Mouse (Mus musculus): Measurements from ENCODE around the gene Tsc2. TPM values are rescaled to one million over a fixed set of nuclear protein-coding genes. Genes with fewer than 3 reads are reported as not detected.

Tsc2 gene
- polyA plus RNA-seq, 1 experiment: 45.3 TPM

DNA sequence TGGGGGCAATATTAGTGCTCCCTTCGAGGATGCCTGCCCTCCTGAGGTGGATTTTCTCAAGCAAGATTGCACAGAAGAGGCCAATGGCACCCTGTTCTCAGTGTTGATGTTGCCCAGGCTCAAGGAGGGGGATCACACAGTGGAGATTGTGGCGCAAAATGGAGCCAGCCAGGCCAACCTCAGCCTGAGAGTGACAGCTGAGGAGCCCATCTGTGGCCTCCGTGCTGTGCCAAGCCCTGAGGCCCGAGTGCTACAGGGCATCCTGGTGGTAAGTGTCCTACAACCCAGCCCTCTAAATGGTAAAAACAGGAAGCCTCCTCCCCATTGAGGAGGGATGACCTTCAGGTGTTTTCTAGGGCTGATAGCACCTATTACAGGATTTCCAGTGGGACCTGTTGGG is 62.6 kb downstream of the Tsc2 start:
- no peak for TF ChIP-seq GATA1 (IDR thresholded peaks at IDR 0.05; ENCODE audit: low read length)

DNA sequence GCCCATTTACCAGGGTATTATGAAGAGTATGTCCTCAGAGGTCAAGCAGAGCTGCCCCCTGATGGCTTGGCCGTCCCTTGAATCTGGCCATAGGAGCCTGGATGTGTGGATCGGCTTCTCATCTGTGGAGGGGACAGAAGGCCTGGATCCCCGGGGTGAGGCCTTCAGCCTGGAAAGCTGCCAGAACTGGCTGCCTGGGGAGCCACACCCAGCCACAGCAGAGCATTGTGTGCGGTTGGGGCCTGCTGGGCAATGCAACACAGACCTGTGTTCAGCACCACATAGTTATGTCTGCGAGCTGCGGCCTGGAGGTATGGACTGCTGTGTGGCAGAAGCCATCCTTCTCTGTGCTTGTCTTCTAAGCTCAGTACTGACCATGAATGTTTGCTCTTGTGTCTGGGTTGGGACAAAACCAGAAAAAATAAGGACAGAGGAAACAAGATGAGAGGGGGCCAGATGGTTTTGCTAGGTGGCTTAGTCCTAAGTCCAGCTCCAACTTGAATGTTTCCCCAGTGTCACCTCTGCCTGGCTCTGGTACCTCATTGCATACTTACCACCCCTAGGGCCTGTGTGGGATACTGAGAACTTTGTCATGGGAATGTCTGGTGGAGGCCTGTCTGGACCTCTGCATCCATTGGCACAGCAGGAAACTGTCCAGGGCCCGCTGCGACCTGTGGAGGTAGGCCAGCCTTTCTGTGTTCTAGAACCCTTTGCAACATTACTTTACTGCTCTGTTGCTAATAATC is 65.2 kb downstream of the Tsc2 start:
- TF ChIP-seq GATA1 (IDR thresholded peaks at IDR 0.05; ENCODE audit: low read length): no peak

DNA sequence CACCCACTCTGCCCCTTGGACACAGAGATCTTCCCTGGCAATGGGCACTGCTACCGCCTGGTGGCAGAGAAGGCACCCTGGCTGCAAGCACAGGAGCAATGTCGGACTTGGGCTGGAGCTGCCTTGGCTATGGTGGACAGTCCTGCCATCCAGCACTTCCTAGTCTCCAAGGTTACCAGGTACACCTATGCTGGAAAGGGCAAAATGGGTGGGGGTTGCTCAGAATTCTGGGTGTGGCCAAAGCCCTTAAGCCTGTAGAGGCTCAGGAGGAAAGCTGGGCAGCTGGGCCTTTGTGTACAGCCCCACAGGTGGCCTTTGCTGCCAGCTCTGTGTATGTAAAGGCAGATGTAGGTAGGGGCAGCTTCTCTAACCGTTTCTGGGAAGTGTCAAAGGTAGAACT is 66.6 kb downstream of the Tsc2 start:
- TF ChIP-seq GATA1 (IDR thresholded peaks at IDR 0.05; ENCODE audit: low read length): no peak

DNA sequence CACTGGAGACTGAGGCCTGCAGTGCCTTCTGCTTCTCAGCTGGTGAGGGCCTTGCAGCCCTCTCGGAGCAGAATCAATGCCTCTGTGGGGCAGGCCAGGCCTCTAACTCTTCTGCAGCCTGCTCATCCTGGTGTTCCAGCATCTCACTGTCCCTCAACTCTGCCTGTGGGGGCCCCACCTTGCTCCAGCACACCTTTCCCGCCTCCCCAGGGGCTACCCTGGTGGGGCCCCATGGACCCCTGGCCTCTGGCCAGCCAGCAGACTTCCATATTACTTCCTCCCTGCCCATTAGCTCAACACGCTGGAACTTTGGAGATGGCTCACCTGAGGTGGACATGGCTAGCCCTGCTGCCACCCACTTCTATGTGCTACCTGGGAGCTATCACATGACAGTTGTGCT is 67.3 kb downstream of the Tsc2 start:
- no peak for TF ChIP-seq GATA1 (IDR thresholded peaks at IDR 0.05; ENCODE audit: low read length)

DNA sequence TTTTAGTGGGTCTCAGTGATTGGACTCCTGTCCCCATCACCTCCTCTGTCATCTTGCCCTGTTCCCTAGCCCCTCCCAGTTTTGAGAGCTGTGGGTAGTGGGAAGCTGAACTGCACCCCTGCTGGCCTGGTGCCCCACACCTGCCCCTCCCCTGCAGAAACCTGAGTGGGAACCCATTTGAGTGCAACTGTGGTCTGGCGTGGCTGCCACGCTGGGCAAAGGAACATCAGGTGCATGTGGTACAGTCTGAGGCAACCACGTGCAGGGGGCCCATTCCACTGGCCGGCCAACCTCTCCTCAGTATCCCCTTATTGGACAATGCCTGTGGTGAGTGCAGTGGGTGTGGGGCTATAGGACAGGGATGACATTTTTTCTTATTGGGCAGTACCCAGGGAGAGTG is 68.0 kb downstream of the Tsc2 start:
- TF ChIP-seq GATA1 (IDR thresholded peaks at IDR 0.05; ENCODE audit: low read length): no peak

DNA sequence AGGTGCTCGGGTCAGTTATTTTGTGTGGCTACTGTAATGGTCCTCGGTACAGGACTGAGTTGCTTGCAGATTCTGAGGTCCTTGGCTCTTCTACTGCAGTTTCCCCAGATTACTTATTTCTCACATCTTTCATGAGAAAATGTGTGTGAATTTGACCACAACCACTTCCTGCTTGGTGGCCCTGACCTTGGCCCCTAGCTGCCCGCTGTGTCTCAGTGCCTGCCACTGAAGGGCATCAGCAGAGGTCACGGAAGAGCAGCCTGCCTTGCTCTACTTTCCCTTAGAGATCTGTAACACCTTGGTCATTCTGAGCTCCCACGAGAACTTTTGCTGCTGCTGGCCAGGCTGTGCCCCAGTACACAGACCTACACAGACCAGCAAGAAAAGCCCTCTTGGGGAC is 68.8 kb downstream of the Tsc2 start:
- no peak for TF ChIP-seq GATA1 (IDR thresholded peaks at IDR 0.05; ENCODE audit: low read length)

DNA sequence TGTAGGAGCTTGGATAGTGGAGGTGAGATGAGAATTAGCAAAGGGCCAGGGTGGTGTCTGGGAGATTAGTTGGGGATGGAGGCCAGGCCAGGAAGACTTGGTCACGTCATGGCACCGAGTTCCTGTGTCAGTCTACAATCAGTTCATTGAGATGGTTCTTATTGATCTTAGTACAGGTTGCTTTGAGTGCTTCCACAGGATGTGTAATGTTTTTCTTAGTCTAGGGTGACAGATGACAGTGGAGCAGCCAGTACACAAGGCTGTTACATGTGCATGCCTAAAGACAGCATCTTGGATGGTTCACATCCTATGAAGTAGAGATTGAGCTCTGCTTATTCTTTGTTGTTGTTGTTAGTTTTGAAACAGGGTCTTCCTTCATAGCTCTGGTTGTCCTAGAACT is 70.8 kb downstream of the Tsc2 start:
- no peak for TF ChIP-seq GATA1 (IDR thresholded peaks at IDR 0.05; ENCODE audit: low read length)

DNA sequence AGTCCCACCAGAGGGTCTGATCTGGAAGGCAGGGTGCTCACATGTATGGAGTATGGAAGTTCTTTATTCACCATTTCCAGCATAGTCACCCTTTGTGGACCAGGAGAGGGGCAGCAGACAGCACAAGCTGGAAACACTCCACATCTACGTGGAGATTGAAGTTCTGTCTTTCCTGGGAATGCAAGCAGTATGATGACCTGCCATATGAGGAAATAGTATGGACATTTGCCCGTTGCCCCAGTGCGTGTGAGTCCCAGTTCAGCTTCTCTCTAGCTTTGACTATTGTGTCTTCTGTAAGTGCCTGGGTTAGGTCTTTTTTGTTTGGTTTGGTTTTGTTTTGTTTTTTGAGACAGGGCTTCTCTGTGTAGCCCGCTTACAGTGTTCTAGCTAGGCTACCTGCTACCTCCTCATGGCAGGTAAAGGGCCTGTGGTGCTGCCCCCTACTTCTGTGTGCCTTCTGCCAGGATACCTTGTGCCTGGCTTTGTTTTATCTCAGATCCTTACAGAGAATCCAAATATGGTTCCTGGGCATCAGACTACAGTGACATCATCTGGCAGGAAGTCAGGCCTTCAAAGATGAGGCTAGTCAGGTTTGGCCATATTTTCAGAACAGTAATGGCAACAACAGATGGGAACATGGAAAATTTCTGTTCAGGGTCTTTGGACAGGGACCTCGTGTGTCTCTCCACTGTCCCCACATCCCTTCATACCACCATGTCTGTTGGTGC is 72.0 kb downstream of the Tsc2 start:
- no peak for TF ChIP-seq GATA1 (IDR thresholded peaks at IDR 0.05; ENCODE audit: low read length)

DNA sequence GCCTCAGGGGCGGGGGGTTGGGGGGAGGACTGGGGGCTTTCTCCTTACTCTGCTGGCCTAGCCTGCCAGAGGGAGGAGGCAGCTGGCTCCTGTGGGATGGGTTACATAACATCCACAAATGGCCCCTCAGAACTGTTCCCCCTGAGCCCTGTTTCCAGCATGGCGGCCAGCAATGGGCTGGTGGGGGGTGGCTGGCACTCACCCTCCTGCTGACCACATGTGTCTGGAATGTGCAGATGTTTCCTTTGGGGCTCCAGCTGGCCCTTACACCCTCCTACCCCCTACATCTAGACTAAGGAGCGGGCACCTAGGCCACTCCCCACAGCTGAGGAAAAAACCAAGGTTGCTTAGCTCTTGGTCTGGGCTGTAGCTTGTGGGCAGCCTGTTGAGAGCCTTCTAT is 73.3 kb downstream of the Tsc2 start:
- TF ChIP-seq GATA1 (IDR thresholded peaks at IDR 0.05; ENCODE audit: low read length): no peak

DNA sequence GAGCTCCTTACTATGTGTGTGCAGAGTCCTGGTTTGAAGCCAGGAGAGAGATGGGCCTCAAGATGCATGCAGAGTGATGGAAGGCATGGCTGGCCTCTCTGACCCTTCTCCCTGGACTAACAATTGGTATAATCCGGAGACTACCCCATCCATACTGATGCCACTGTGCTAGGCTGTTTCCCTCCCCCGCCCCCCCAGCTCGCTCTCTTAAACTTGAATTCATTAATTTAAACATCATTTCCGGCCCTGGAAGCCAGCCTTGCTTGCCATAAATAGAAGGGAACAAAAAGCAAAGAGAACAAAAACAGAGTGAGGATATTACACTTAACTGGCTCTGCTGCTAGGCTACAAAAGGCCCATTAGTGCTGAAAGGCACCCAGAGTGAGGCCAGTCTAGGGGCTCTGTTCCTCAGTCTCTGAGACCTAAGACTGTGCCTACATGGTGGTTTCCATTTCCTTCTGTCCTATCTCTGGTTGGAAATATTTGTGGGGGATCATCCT is 73.8 kb downstream of the Tsc2 start:
- no peak for TF ChIP-seq GATA1 (IDR thresholded peaks at IDR 0.05; ENCODE audit: low read length)

DNA sequence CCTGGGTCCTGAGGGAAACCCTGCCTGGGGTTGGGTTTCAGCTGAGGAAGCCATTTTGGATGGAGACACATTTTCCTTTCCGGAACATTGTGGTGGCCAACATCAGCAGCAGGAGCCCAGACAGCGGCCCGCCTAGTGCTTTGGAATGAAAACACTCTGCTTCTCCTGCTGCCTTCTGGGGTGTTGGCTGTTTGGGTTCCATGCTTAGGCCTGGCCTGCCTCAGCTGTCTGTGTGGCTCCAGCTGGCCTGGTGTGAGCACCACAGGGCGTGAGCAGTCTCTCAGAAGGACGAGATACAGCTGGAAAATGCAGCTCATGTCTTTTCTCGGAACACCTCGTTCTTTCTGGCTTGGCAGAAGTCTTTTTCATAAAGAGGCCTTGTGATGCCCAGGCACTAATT is 75.3 kb downstream of the Tsc2 start:
- TF ChIP-seq GATA1 (IDR thresholded peaks at IDR 0.05; ENCODE audit: low read length): no peak

DNA sequence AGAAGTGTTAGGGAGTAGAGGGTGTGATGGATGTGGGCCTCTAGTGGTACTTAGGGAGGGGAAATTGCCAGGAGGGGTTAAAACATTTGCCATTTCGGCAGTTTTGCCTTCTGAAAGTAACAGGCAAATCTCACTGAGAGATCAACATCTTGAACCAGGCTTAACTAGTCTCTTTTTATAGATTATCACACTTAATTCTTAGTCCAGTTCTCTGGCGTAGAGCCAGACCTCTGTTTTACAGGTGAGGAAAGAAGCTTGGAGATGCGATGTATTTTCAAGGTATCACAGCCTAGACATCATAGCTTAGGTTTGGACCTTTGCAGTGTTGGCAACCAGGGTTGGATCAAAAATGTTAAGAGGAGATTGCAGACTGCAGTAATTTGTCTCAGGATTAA is 81.4 kb downstream of the Tsc2 start:
- TF ChIP-seq GATA1 (IDR thresholded peaks at IDR 0.05; ENCODE audit: low read length): no peak

DNA sequence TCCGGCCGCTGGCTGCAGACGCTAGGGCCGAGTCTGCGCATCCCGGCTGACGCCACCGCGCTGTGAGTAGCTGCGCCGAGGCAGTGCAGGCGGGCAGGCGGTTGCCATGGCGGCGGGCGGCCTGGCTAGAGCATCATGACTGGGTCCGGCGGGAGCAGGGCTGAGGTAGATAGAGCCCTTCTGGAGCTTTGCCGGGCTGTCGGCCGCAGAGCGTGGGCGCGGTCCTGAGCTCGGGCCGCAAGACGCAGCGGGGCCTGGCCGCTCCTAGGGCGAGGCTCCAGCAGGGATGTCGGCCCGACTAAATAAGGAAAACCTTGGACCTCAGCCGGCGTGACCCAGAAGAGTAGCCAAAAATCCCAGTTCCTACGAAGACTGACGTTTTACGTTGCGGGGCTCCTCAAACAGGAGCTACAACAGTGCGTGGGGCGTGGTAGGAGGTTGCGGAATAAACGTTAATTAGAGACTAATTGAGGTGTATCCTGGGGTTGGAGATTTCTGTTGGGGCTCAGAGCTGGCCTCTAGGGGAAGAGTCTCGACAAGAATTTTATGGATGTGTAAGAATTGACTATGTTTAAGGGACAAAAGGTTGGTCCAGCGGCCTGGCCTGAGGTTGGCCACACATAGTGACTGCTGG is 81.9 kb downstream of the Tsc2 start:
- TF ChIP-seq GATA1 (IDR thresholded peaks at IDR 0.05; ENCODE audit: low read length): no peak

DNA sequence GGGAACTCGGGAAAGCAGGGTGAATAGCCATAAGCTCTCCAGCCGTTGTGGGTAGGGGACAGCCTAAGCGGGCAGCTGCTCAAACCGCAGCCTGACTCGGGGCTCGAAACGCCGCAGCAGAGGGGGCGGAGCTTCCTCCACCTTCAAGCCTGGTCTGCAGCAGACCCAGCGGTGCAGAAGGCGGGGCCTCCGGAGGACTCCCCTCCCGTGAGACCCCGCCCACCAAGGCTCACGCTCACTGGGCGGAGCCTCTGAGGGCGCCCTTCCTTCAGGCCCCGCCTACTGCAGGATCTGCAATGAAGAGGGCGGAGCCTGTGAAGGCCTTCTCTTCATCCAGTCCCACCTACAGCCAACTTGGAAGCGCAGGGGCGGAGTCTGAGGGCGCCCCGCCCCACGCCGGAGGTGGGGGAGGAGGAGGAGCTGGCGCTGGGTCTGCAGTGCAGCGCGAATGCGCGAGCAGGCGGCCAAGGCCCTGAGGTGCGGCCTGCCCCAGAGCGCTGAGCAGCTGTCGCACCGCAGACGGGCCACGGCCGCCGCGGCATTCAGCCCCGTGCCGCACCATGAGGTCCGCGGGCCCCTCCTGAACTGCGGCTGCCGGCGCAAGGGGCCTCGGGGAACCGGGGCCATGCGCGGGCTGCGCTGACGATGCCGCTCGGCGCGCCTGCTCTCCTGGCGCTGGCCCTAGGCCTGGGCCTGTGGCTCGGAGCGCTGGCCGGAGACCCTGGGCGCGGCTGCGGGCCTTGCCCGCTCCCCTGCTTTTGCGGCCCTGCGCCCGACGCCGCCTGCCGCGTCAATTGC is 82.6 kb downstream of the Tsc2 start, which contains the start of gene Pkd1:
Pkd1 (plus strand) TSS at position 217 of the 798 bp plus-strand sequence.
- no peak for TF ChIP-seq GATA1 (IDR thresholded peaks at IDR 0.05; ENCODE audit: low read length)

DNA sequence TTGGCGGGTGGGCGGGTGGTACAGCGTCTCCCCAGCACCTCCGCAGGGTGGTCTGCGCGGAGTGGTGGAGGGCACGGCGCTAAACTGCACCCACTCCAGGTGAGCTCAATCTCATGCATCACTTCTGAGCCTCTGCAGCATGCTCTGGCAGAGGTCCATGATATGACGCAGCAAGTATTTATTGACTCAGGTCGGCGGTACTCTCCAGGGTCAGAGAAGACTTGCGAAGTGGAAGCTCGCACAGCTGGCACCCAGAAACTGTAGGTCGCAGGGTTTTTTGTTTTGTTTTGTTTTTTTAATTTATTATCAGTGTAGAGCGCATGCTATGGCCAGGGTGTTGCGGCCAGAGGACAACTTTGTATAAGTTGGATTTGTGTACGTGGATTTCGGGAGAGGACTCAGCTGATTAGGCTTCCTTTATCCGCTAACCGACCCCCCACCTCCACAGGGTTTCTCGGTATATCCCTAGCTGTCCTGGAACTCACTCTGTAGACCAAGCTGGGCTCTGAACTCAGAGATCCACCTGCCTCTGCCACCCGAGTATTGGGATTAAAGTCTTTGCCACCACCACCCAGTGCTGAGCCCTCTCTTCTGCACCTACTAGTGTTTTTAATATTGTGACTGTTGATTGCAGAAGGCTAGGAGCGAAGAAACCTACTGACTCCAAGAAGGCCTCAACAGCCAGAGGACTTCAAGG is 83.4 kb downstream of the Tsc2 start:
- no peak for TF ChIP-seq GATA1 (IDR thresholded peaks at IDR 0.05; ENCODE audit: low read length)

Data from G1E-ER4 (cell line).